In genomic region chr15:99129956-99130910, GRCm38 (mm10) we compare ENCODE assay signal across 11 mouse cellular contexts. TPM values are rescaled to one million over a fixed set of nuclear protein-coding genes. Genes with fewer than 3 reads are reported as not detected.
A peak's percentile ranks its signal among the peaks of the same experiment; 100 is the strongest.
DNase-seq lines count a peak whose midpoint lies in the region; ATAC-seq and TF ChIP-seq lines count a peak whose summit lies in the region.
"Had no signal": no experiment of that assay in that cellular context is flagged by ENCODE, and none has a peak within 500 bp of the region (broad histone marks: within the 10 kb centered on the region; RNA-seq: fewer than 3 reads in every experiment).

No protein-coding gene starts in this region.

- H3K27ac ChIP-seq in liver, embryonic 11.5 days (ENCODE audit: low read depth, low read length) = peak overlapping the region; percentile 58; the same call in 1 of the 2 replicates
- H3K27ac ChIP-seq in liver, embryonic 12.5 days = no peak overlapping the region
- H3K27ac ChIP-seq in forebrain, postnatal 0 days (ENCODE audit: low read depth, low read length) = no peak overlapping the region
- no peak overlapping the region for H3K27ac ChIP-seq in olfactory bulb, adult 2 months (ENCODE audit: insufficient read depth, low read depth, low read length)
- H3K27ac ChIP-seq: lung, embryonic 15.5 days had no signal

- ATAC-seq in liver, embryonic 11.5 days (replicated peaks; ENCODE audit: low FRiP score) = no peak
- no peak for ATAC-seq in liver, embryonic 12.5 days
- no peak for ATAC-seq in forebrain, postnatal 0 days
- ATAC-seq in monocyte, adult 5-6 weeks (replicated peaks; ENCODE audit: insufficient number of reproducible peaks, low FRiP score, low TSS enrichment, poor library complexity, severe bottlenecking) = no peak

- no peak overlapping the region; the same call in 1 of the 2 replicates for H3K4me2 ChIP-seq in liver, embryonic 11.5 days
- no peak overlapping the region for H3K4me2 ChIP-seq in liver, embryonic 12.5 days
- no peak overlapping the region for H3K4me2 ChIP-seq in forebrain, postnatal 0 days (ENCODE audit: low read depth)
- H3K4me2 ChIP-seq: lung, embryonic 15.5 days had no signal

- H3K4me1 ChIP-seq in liver, embryonic 11.5 days (replicated peaks; ENCODE audit: control insufficient read depth, insufficient read depth, low read length) = peaks cover 26% of the 10 kb centered on the region
- H3K4me1 ChIP-seq in liver, embryonic 12.5 days = peaks cover 45% of the 10 kb centered on the region
- H3K4me1 ChIP-seq in forebrain, postnatal 0 days (ENCODE audit: insufficient read depth) = peaks cover 11% of the 10 kb centered on the region
- peaks cover 25% of the 10 kb centered on the region for H3K4me1 ChIP-seq in olfactory bulb, adult 2 months (ENCODE audit: control insufficient read depth, insufficient read depth, low read length)

- WGBS in liver, embryonic 11.5 days = 69% methylated on average over 22 of the region's 22 CpGs
- WGBS in liver, embryonic 12.5 days (ENCODE audit: insufficient replicate concordance) = 60% methylated on average over 22 of the region's 22 CpGs
- WGBS in forebrain, postnatal 0 days = 62% methylated on average over 22 of the region's 22 CpGs
- WGBS in olfactory bulb, adult 2 months = 54% methylated on average over 22 of the region's 22 CpGs

- H3K9me3 ChIP-seq in liver, embryonic 11.5 days (ENCODE audit: control insufficient read depth, low read length) = no peaks in the 10 kb centered on the region
- H3K9me3 ChIP-seq in liver, embryonic 12.5 days (replicated peaks) = no peaks in the 10 kb centered on the region
- no peaks in the 10 kb centered on the region for H3K9me3 ChIP-seq in forebrain, postnatal 0 days (ENCODE audit: low read length)
- H3K9me3 ChIP-seq: lung, embryonic 15.5 days had no signal

- H3K27me3 ChIP-seq in liver, embryonic 11.5 days (replicated peaks; ENCODE audit: control insufficient read depth, insufficient read depth, low read length) = no peaks in the 10 kb centered on the region
- H3K27me3 ChIP-seq in liver, embryonic 12.5 days (replicated peaks) = peaks cover 5% of the 10 kb centered on the region; the same call in 1 of the 2 replicates
- H3K27me3 ChIP-seq in forebrain, postnatal 0 days (ENCODE audit: insufficient read depth, low read length) = no peaks in the 10 kb centered on the region
- H3K27me3 ChIP-seq: lung, embryonic 15.5 days had no signal

- H3K9ac ChIP-seq in liver, embryonic 11.5 days (ENCODE audit: low read depth, low read length) = peak overlapping the region; percentile 40
- no peak overlapping the region; the same call in 1 of the 2 replicates for H3K9ac ChIP-seq in liver, embryonic 12.5 days
- H3K9ac ChIP-seq in forebrain, postnatal 0 days = no peak overlapping the region
- H3K9ac ChIP-seq: lung, embryonic 15.5 days had no signal

- peak; percentile 59 for DNase-seq in embryo, embryonic 10 days (ENCODE audit: low spot score)
- no peak for DNase-seq in embryo, embryonic 9.5 days (ENCODE audit: extremely low spot score)
- DNase-seq in liver, embryonic 11.5 days (ENCODE audit: low spot score) = no peak
- DNase-seq in forebrain, postnatal 0 days = peak; percentile 5
- no peak for DNase-seq in spleen, adult 18-20 months
- DNase-seq: cerebellum, adult 2 months; gastrocnemius, postnatal 25 days had no signal

- TF ChIP-seq POLR2A in olfactory bulb, adult 2 months (IDR thresholded peaks at IDR 0.05; ENCODE audit: insufficient read depth, low read depth, low read length) = no peak

- H3K36me3 ChIP-seq in liver, embryonic 11.5 days (ENCODE audit: control insufficient read depth, insufficient read depth, low read length) = peaks cover 3% of the 10 kb centered on the region; the same call in 1 of the 2 replicates
- H3K36me3 ChIP-seq in liver, embryonic 12.5 days = 0 out of 2 replicates have a peak, but pooled peaks cover 8% of the 10 kb centered on the region
- H3K36me3 ChIP-seq in forebrain, postnatal 0 days (ENCODE audit: insufficient read depth) = no peaks in the 10 kb centered on the region
- H3K36me3 ChIP-seq: lung, embryonic 15.5 days had no signal

- H3K4me3 ChIP-seq in liver, embryonic 11.5 days (ENCODE audit: low read depth, low read length) = no peak overlapping the region
- no peak overlapping the region for H3K4me3 ChIP-seq in liver, embryonic 12.5 days
- H3K4me3 ChIP-seq in forebrain, postnatal 0 days (ENCODE audit: low read depth, low read length) = no peak overlapping the region
- peak overlapping the region; percentile 21; the same call in 1 of the 2 replicates for H3K4me3 ChIP-seq in olfactory bulb, adult 2 months (ENCODE audit: insufficient read depth, low read depth, low read length)
- H3K4me3 ChIP-seq: lung, embryonic 15.5 days had no signal

- no peak for TF ChIP-seq CTCF in forebrain, postnatal 0 days (IDR thresholded peaks at IDR 0.05; ENCODE audit: low read depth)
- TF ChIP-seq CTCF in olfactory bulb, adult 2 months (IDR thresholded peaks at IDR 0.05; ENCODE audit: insufficient read depth, low read depth, low read length) = no peak

RNA-seq across cellular contexts. Expression of gene Spats2, which starts 4.5 kb away (rescaled TPM):
- polyA plus RNA-seq in liver, embryonic 11.5 days (2014; fragmentation: Nextera tagmentation; extraction: Ambion mirVana) = 32.9 and 35.0 TPM in 2 replicates
- 23.6 and 23.8 TPM in 2 replicates for polyA plus RNA-seq in liver, embryonic 12.5 days (2016; fragmentation: Nextera tagmentation; extraction: Ambion mirVana)
- 28.9 and 29.6 TPM in 2 replicates for total RNA-seq in forebrain, postnatal 0 days (2014; rRNA removed)
- 21.8 and 24.4 TPM in 2 replicates for polyA plus RNA-seq in forebrain, postnatal 0 days (2015; fragmentation: Nextera tagmentation; extraction: Ambion mirVana)
- not detected in 2 replicates for polyA plus RNA-seq in olfactory bulb, adult 2 months (2012; ENCODE audit: insufficient read depth, insufficient read length, low replicate concordance, missing spikeins)
- not detected in 3 replicates for total RNA-seq in monocyte, adult 5-6 weeks (2017)

RNA-seq across cellular contexts. Expression of gene Dnajc22, which starts 37.3 kb away (rescaled TPM):
- 17.1 and 19.8 TPM in 2 replicates for polyA plus RNA-seq in liver, embryonic 11.5 days (2014; fragmentation: Nextera tagmentation; extraction: Ambion mirVana)
- polyA plus RNA-seq in liver, embryonic 12.5 days (2016; fragmentation: Nextera tagmentation; extraction: Ambion mirVana) = 14.4 and 16.9 TPM in 2 replicates
- 0.38 and 0.71 TPM in 2 replicates for total RNA-seq in forebrain, postnatal 0 days (2014; rRNA removed)
- polyA plus RNA-seq in forebrain, postnatal 0 days (2015; fragmentation: Nextera tagmentation; extraction: Ambion mirVana) = 0.15 and 0.51 TPM in 2 replicates
- not detected in 2 replicates for polyA plus RNA-seq in olfactory bulb, adult 2 months (2012; ENCODE audit: insufficient read depth, insufficient read length, low replicate concordance, missing spikeins)
- not detected in 3 replicates for total RNA-seq in monocyte, adult 5-6 weeks (2017)

RNA-seq across cellular contexts. Expression of gene C1ql4, which starts 42.6 kb away (rescaled TPM):
- polyA plus RNA-seq in liver, embryonic 11.5 days (2014; fragmentation: Nextera tagmentation; extraction: Ambion mirVana) = 0.25 TPM in 1 of 2 replicates, not detected in the other
- polyA plus RNA-seq in liver, embryonic 12.5 days (2016; fragmentation: Nextera tagmentation; extraction: Ambion mirVana) = 0.13 TPM in 1 of 2 replicates, not detected in the other
- total RNA-seq in forebrain, postnatal 0 days (2014; rRNA removed) = 0.23 and 0.48 TPM in 2 replicates
- 0.40 TPM in 1 of 2 replicates, not detected in the other for polyA plus RNA-seq in forebrain, postnatal 0 days (2015; fragmentation: Nextera tagmentation; extraction: Ambion mirVana)
- not detected in 2 replicates for polyA plus RNA-seq in olfactory bulb, adult 2 months (2012; ENCODE audit: insufficient read depth, insufficient read length, low replicate concordance, missing spikeins)
- not detected in 3 replicates for total RNA-seq in monocyte, adult 5-6 weeks (2017)
- total RNA-seq: gastrocnemius, postnatal 25 days had no signal
- polyA plus RNA-seq: lung, embryonic 15.5 days had no signal

RNA-seq across cellular contexts. Expression of gene Troap, which starts 55.9 kb away (rescaled TPM):
- 26.5 and 27.8 TPM in 2 replicates for polyA plus RNA-seq in liver, embryonic 11.5 days (2014; fragmentation: Nextera tagmentation; extraction: Ambion mirVana)
- 22.1 and 23.6 TPM in 2 replicates for polyA plus RNA-seq in liver, embryonic 12.5 days (2016; fragmentation: Nextera tagmentation; extraction: Ambion mirVana)
- 1.5 and 3.9 TPM in 2 replicates for total RNA-seq in forebrain, postnatal 0 days (2014; rRNA removed)
- polyA plus RNA-seq in forebrain, postnatal 0 days (2015; fragmentation: Nextera tagmentation; extraction: Ambion mirVana) = 2.7 and 3.1 TPM in 2 replicates
- polyA plus RNA-seq in olfactory bulb, adult 2 months (2012; ENCODE audit: insufficient read depth, insufficient read length, low replicate concordance, missing spikeins) = not detected in 2 replicates
- total RNA-seq in monocyte, adult 5-6 weeks (2017) = 2.3 to 3.6 TPM in 2 of 3 replicates, not detected in the other

Comparison
In these comparisons a context has a peak if more than half of its experiments do, and no peak if none do; other contexts are left out.
1. DNase-seq: peak in embryo, embryonic 10 days (single experiment) and forebrain, postnatal 0 days (single experiment); none in embryo, embryonic 9.5 days (single experiment), liver, embryonic 11.5 days (single experiment) and spleen, adult 18-20 months (0 of 2).
2. RNA of gene Spats2, which starts 4.5 kb away (polyA plus RNA-seq): 32.9 to 35.0 TPM in liver, embryonic 11.5 days, 21.8 to 24.4 TPM in forebrain, postnatal 0 days and 23.6 to 23.8 TPM in liver, embryonic 12.5 days; not detected in olfactory bulb, adult 2 months; every median in the first group is over 10 times any median in the second.
3. RNA of gene Dnajc22, which starts 37.3 kb away (polyA plus RNA-seq): 17.1 to 19.8 TPM in liver, embryonic 11.5 days and 14.4 to 16.9 TPM in liver, embryonic 12.5 days; 0.15 to 0.51 TPM in forebrain, postnatal 0 days and not detected in olfactory bulb, adult 2 months; every median in the first group is over 10 times any median in the second.